Mouse (Mus musculus) liver, embryonic 14.5 days (tissue): Measurements from ENCODE around the gene Foxk1. TPM values are rescaled to one million over a fixed set of nuclear protein-coding genes. Genes with fewer than 3 reads are reported as not detected.

Experiments
- ATAC-seq: fragments of 200-750 bp; cut with Nextera tagmentation; 2 replicates; pipeline ENCODE4 v1.8.0; 2017; ENCODE audit warnings: moderate number of reproducible peaks, mild to moderate bottlenecking, moderate library complexity; ENCODE audit not compliant: insufficient read depth
- DNase-seq, 3 experiments: peaks; one replicate each; pipeline ENCODE4 v3.0.0-alpha.2; 2012 to 2013; ENCODE audit warnings: low read depth in 3 of 3, low spot score in 3 of 3
- H3K27ac ChIP-seq: fragments of 300-500 bp; sonication (generic); 2 replicates; pipeline ENCODE4 v1.5.1; 2014; ENCODE audit warnings: moderate library complexity, mild to moderate bottlenecking, control low read depth, inconsistent platforms
- H3K27me3 ChIP-seq: fragments of 300-500 bp; sonication (generic); 2 replicates; pipeline ENCODE4 v1.6.1; 2014; ENCODE audit warnings: mild to moderate bottlenecking, low read length, moderate library complexity; ENCODE audit not compliant: control insufficient read depth, insufficient read depth
- H3K36me3 ChIP-seq: fragments of 300-500 bp; sonication (generic); replicated peaks from 2 replicates; pipeline ENCODE4 v1.6.1; 2014; ENCODE audit warnings: low read depth; ENCODE audit not compliant: control insufficient read depth, insufficient read depth
- H3K4me1 ChIP-seq, 2 experiments: fragments of 200-500 bp in 1 of 2; fragments of 300-500 bp in 1 of 2; sonication (generic) in 1 of 2; replicated peaks; 2 replicates each; pipeline ENCODE4 v1.6.1; 2012 to 2014; ENCODE audit warnings: antibody characterized with exemption in 1 of 2, inconsistent platforms in 1 of 2, low read length in 1 of 2; ENCODE audit not compliant: control insufficient read depth in 2 of 2, insufficient read depth in 2 of 2
- H3K4me2 ChIP-seq: fragments of 300-500 bp; sonication (generic); 2 replicates; pipeline ENCODE4 v1.6.1; 2014; ENCODE audit warnings: low read depth, mild to moderate bottlenecking, control low read depth, moderate library complexity
- H3K4me3 ChIP-seq, 2 experiments: fragments of 200-500 bp in 1 of 2; fragments of 300-500 bp in 1 of 2; sonication (generic) in 1 of 2; 2 replicates each; pipeline ENCODE4 v1.5.1; 2012 to 2014; ENCODE audit warnings: low read depth in 2 of 2, low read length in 2 of 2, mild to moderate bottlenecking in 2 of 2, control low read depth in 1 of 2, inconsistent platforms in 1 of 2, moderate library complexity in 1 of 2; ENCODE audit not compliant: insufficient read depth in 1 of 2
- H3K9ac ChIP-seq: fragments of 300-500 bp; sonication (generic); replicated peaks from 2 replicates; pipeline ENCODE4 v1.6.1; 2014; ENCODE audit warnings: mild to moderate bottlenecking, control low read depth, moderate library complexity
- H3K9me3 ChIP-seq: fragments of 300-500 bp; sonication (generic); 2 replicates; pipeline ENCODE4 v1.6.1; 2016; ENCODE audit warnings: low read length, mixed read lengths; ENCODE audit not compliant: control insufficient read depth
- CTCF ChIP-seq: IDR thresholded peaks from 2 replicates; pipeline ENCODE4 v1.5.1; 2016; ENCODE audit warnings: antibody characterized with exemption, low read depth, control low read depth
- EP300 ChIP-seq: IDR thresholded peaks from 2 replicates; pipeline ENCODE4 v1.6.1; 2016; ENCODE audit warnings: antibody characterized with exemption, low read depth
- WGBS: fragments of 180-500 bp; shearing (Covaris S2); extraction: QIAGEN DNeasy Blood & Tissue Kit; methylation state at CpG from one replicate; pipeline ENCODE4 v1.1.7; 2014; ENCODE audit not compliant: insufficient replicate concordance; 5-methylcytosine and 5-hydroxymethylcytosine counted together
- polyA plus RNA-seq, 2 experiments: library from polyadenylated mRNA; depleted of rRNA in 1 of 2; stranded (reverse) in 1 of 2; unstranded in 1 of 2; fragments of >200 nt; fragmentation: Nextera tagmentation in 1 of 2; extraction: Ambion mirVana in 1 of 2; gene quantifications; 2 replicates each; pipeline versions ENCODE4 v1.2.1 to v1.2.3; 2012 to 2014

Gene Foxk1
- polyA plus RNA-seq, 2 experiments, result 1.1 to 2.4 TPM

GRCm38 (mm10) chr5:142482512-142482911 is 81.2 kb downstream of the Foxk1 start:
- peak; percentile 91 for TF ChIP-seq CTCF
- TF ChIP-seq EP300, result no peak
- H3K9me3 ChIP-seq, result no peaks in the 10 kb centered on the region
- 50% methylated on average over 2 of the region's 2 CpGs for WGBS
- ATAC-seq (no peak), DNase-seq (peak in 2 of 3 experiments; percentile 24 to 31)
- H3K27ac ChIP-seq, result no peak overlapping the region
- H3K27me3 ChIP-seq, result no peaks in the 10 kb centered on the region
- H3K9ac ChIP-seq, result no peak overlapping the region
- no peak overlapping the region for H3K4me2 ChIP-seq
- no peaks in the 10 kb centered on the region for H3K36me3 ChIP-seq
- H3K4me3 ChIP-seq, result no peak overlapping the region
- H3K4me1 ChIP-seq, result no peaks in the 10 kb centered on the region

GRCm38 (mm10) chr5:142483581-142483980 is 82.3 kb downstream of the Foxk1 start:
- Histone ChIP-seq H3K27me3 (no peaks in the 10 kb centered on the region), H3K4me1 (no peaks in the 10 kb centered on the region), H3K4me2 (no peak overlapping the region), H3K36me3 (no peaks in the 10 kb centered on the region), H3K9ac (no peak overlapping the region), H3K27ac (no peak overlapping the region), H3K9me3 (no peaks in the 10 kb centered on the region), H3K4me3 (no peak overlapping the region)
- TF ChIP-seq CTCF (no peak), EP300 (no peak)
- DNase-seq (no peak), ATAC-seq (no peak)
- whole genome bisulfite sequencing, result 78% methylated on average over 5 of the region's 5 CpGs

- ATAC-seq, result no peak
- no peak for TF ChIP-seq CTCF
- no peak for TF ChIP-seq EP300
- 59% methylated on average over 9 of the region's 9 CpGs for WGBS
These were observed 85.4 kb downstream of the Foxk1 start for GRCm38 (mm10) chr5:142486654-142487053.

GRCm38 (mm10) chr5:142489955-142490707 is 88.8 kb downstream of the Foxk1 start:
- Histone ChIP-seq H3K9me3 (no peaks in the 10 kb centered on the region), H3K9ac (no peak overlapping the region), H3K4me2 (no peak overlapping the region), H3K4me1 (no peaks in the 10 kb centered on the region), H3K36me3 (no peaks in the 10 kb centered on the region), H3K4me3 (no peak overlapping the region), H3K27me3 (no peaks in the 10 kb centered on the region), H3K27ac (no peak overlapping the region)
- 42% methylated on average over 9 of the region's 9 CpGs for WGBS
- ATAC-seq (no peak), DNase-seq (no peak)
- no peak for TF ChIP-seq CTCF
- TF ChIP-seq EP300, result no peak

More at GRCm38 (mm10) chr5:142486654-142487053, 85.4 kb downstream of the Foxk1 start:
- H3K27me3 ChIP-seq, result no peaks in the 10 kb centered on the region
- no peak overlapping the region for H3K4me3 ChIP-seq
- H3K4me1 ChIP-seq, result no peaks in the 10 kb centered on the region
- no peaks in the 10 kb centered on the region for H3K9me3 ChIP-seq
- H3K9ac ChIP-seq, result no peak overlapping the region
- no peak overlapping the region for H3K27ac ChIP-seq
- DNase-seq, result no peak
- no peak overlapping the region for H3K4me2 ChIP-seq
- H3K36me3 ChIP-seq, result no peaks in the 10 kb centered on the region

- H3K27ac ChIP-seq, result no peak overlapping the region
- H3K4me2 ChIP-seq, result no peak overlapping the region
- no peaks in the 10 kb centered on the region for H3K27me3 ChIP-seq
- H3K4me3 ChIP-seq, result no peak overlapping the region
- 55% methylated on average over 3 of the region's 3 CpGs for WGBS
- no peaks in the 10 kb centered on the region for H3K9me3 ChIP-seq
- TF ChIP-seq EP300 (no peak), CTCF (no peak)
- ATAC-seq, result no peak
- no peak for DNase-seq
- H3K9ac ChIP-seq, result no peak overlapping the region
- no peaks in the 10 kb centered on the region for H3K4me1 ChIP-seq
- no peaks in the 10 kb centered on the region for H3K36me3 ChIP-seq
These were observed 92.0 kb downstream of the Foxk1 start for GRCm38 (mm10) chr5:142493307-142493706.
